Mouse (Mus musculus) ES-CJ7 (cell line): ENCODE measurements at regions not wholly inside any gene's neighbourhood (a gene's known extent, or its start where the extent isn't known, plus 50 kb on each side); places are given as distances from the start of the nearest gene placed in this dataset.

Source experiments
- DNase-seq: peaks from one replicate; pipeline ENCODE4 v3.0.0; 2011; ENCODE audit warnings: low read depth, low spot score

DNA sequence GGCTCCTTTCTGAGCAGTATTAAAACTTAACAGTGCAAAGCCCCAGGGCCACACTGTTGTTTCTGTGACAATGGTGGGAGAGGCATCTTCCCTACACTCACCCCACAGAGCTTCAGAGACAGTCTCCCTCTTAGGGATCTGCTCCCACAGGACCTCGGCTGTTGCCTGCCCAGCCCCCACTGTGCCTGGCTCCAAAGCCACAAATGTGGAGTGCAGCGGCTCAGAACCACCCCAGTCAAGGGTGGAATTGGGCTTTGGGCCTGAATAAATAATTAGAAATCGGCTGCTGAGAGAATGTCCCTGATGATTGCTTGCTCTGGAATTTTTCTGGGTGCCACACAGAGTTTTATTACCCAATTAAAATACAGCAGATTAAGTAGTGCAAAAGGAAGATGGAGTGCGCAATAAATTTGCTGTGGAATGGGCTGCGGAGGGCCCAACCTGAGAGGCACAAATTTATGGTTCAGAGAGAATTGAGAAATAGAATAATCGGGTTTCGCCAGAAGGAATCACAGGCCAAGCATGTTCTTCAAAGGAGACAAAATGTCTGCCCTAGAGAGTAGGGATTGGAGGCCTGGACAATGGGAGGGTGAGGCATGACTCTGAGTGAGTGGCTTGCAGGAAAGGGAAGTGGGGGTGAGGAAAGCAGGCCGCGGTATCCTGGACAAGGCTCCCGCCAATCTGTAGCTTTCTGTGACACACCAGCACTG, 56.4 kb downstream of the Cd24a start:
- DNase-seq = no peak

DNA sequence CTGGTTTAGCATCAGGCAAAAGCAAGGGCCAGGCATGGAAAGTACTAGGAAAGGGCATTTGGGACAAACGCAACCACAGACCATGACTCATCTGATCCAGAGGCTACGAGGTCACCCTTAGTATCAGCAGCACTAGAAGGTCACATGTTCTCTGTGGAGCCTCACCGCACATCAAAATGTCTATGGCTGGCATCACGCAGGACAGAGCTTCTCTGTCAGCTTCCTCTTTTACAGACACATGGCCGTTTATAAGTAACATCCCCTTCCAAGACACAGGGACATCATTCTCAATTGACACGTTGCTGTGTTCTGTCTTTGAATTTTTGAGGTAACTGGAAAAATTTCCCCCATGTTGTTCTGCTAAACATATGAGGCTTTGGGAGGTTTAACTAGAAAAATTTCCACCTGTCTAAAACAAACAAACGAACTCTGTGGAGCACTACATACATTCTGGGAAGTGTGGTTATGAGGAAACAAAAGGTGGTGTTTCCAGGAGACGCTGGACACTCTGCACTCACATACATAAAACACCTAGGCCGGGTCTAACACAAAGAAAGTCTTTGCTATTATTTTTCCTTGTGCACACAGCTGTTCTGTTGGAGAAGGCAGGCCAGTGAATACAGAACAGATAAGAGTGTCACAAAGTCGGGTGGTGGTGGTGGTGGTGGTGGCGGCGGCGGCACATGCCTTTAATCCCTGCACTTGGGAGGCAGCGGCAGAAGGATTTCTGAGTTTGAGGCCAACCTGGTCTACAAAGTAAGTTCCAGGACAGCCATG, 63.3 kb downstream of the Cd24a start:
- DNase-seq = no peak

GRCm38 (mm10) chr10:43646326-43646725, 68.2 kb downstream of the Cd24a start:
- no peak for DNase-seq

DNA sequence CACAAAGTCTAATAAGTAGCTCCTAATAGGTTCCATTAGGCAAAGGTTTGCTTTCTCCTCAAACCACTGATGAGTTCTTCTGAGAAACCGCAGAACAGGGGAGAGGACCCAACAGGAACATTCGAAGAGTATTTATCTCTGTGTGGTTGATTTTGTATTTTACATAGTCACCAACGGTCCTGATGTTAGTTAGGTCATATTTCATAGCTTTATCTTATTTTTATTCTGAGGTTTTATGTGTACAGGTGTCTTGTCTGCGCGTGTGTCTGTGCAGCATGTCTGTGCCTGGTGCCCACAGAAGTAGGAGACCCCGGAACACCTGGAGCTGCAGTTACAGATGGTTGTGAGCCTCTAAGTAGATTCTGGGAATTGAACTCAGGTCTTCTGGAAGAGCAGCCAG, 68.9 kb downstream of the Cd24a start:
- DNase-seq = no peak

GRCm38 (mm10) chr10:43648186-43648585, 70.1 kb downstream of the Cd24a start:
- no peak for DNase-seq

DNA sequence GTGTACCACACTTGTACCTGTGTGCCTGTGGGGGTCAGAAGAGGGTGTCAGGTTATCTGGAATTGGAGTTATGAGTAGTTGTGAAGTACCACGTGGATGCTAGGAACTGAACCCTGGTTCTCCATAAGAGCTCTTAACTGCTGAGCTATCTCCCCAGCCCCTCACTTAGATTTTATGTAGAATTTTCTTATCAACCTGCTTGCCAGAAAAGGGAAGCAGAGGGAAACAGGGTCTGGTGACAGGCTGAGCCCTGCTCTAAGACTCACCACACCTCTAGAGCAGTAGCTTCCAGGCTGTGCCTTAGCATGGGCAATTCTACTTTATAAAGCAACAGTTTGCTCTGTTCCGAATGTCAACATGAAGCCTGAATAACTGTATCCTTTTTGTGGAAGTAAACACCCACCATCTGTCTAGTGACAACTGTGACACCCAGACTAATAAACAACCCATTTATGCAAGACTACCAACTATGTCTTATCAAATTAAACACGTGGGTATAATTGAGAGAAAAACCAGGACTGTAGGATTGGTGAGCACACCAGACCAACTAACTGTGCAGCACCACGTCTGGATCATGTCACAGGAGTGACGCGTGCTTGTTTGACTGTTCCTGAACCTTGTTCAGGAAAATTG, 70.8 kb downstream of the Cd24a start:
- no peak for DNase-seq

- no peak for DNase-seq
Measured at GRCm38 (mm10) chr10:43650449-43650848, 72.4 kb downstream of the Cd24a start.

DNA sequence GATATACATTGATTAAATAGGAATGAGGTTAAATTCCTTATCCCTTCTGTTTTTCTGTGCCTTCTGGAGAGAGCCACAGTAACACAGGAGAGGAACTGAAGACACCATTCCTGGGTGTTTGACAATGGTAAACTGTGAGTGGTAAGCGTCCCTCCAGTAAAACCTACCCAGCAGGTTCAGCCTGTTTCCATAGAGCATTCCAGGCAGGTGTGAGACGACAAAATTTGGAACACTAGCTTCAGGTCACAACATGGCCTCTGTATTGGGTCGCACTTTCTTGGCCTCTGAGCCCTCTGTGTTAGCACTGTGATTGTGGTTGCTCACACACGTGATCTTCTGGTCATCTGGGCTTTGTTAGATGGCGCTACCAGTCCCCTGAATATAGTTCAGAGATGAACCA, 73.4 kb downstream of the Cd24a start:
- no peak for DNase-seq

DNA sequence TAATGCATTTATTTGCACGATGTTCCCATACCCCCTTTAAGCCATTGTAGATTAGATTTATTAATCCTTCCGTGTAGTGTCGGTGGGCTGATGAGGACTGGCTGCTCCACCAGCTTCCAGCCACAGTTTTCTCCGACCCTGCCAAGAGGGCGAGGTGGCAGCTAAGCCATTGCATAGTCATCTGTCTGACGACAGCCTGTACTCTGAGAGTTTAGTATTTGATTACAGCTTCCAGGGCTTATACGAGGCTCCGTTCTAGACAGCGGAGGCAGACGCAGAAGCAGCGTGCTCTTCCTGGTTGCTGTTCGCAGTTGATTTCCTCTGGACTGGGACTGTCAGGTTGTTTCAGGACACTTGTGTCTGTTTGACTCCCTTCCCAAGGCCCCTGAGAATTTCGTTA, 73.8 kb downstream of the Cd24a start:
- no peak for DNase-seq

- DNase-seq = no peak
Measured at GRCm38 (mm10) chr10:43655082-43655671, 77.1 kb downstream of the Cd24a start.

- DNase-seq = no peak
Measured at GRCm38 (mm10) chr10:43655680-43656079, 77.6 kb downstream of the Cd24a start.

GRCm38 (mm10) chr10:43656207-43656606, 78.1 kb downstream of the Cd24a start:
- no peak for DNase-seq

DNA sequence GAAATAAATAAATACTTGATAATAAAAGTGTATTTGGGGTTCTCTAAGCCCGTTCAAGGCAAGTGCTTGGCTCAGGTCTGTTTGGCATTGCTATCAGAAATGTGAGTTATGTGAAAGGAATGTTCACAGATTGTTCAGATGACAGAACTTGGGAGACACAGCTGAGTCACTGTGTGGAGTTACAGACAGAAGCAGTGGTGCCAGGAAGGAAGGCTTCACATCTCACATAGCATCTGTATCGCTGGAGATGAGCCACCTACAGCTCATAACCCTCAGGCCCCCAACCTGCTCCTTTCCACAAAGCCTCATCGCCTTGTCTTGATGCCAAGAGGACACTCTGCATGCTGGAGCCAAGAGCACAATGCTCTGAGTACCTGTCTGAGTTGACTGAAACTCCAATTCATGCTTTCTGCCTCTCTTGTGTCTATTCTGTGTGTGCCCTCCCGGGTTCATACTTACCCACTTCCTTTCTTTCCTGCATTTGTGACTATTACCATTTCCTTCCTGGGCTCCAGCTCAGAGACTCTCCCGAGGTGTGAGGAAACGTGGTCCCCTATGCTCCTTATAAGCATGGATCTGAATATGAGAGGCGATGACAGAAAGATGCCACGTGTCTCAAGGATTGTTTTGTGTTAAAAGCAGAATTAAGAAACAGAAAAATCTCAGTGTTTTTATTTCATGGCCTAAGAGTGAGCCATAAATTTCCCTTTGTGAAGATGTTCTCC, 79.6 kb downstream of the Cd24a start:
- DNase-seq = no peak

DNA sequence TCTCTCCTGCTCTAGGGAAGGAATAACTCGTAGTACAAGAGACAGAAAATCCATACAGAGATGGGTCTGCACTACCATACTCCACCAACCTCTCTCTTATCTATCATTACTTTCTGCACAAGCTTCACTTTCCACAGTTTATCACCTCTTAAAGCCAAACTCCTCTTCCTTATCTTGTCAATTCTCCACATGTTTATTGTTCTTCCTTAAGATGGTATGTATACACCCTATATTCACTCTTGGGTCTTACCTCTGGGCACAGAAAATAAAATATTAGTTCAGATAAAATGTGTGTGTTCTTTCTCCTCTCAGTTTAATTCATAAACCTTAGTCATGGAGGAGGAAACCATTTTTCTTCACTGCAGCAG, 80.1 kb downstream of the Cd24a start:
- no peak for DNase-seq

DNA sequence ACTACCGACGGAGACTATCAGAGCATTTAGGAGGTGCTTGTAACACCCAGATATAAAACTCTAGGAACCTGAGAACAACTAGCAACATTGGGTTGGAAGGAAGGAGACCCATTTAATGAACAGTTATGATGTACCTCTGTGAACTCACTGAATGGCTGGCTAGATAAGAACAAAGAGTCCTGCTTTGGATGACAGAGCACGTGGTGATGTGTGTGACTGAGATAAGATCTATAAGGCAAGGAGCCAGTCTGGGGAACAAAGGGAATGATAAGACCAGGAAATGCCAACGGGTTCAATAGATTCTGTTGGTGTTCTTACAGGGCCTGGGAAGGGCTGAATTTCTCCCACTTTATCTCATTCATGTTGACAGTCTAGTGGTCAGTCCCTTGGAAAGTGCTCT, 86.8 kb downstream of the Cd24a start:
- DNase-seq = no peak

DNA sequence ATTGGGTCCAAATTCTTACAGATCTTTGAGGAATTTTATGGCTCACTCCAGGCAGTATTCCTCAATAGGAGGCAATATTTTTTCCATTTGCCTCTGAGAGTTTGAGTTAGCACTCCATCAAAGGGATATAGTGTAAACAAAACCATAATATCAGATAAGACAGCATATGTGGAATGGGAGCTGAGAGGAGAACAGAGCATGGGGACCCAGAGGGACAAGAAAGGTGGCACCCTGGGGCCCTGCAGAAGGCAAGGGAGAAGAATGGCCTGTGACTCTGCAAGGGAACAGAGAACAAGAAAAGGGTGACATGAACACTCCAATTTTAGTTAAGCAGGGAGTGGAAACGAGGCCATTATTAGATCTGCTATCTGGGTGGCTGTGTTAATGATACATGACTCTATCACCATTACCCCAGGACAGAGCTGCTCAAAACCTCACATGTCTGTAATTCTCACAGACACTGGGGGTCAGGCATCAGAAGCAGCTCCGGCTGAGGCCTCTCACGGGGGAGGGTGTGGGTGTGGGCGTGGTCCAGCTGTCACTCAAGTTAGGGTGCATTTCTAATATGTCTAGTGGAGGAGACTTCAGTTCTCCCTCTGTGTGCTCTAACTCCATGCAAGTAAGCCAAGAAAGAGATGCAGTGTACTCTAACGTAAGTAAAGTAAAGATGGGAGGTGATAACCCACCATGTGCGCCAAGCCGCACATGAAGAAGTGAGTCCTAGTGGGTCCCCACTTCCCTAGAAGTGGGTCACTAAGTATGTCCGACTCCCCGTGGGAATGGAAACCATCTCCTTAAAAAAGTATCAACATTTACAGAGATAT, 88.4 kb downstream of the Cd24a start:
- DNase-seq = no peak

DNA sequence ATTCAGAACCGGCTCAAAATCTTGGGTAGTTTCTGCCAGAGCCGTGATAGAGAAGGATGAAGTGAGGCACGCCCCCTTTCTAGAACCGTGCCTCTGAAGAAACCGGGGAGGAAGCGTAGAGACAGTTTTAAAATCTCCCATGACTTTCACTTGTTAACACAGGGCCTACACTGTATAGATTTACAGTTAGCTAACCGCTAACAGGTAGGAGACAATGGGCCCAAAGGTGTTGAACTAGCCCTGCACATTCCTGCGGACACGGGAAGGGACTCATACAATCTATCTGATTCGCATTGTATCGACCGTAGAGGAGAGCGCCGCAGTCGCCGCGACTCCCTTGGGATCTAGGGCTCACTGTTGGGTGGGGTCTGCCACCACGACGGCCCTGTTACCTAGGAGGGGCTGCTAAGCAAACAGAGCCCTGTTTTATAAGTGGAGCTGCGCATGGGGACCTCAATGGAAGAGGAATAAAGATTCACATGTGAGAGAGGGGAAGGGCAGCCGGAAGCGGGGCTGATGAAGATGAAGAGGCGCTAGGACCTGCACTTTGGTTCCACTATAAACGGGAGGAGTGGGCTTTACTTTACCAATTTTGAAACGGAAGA, 89.1 kb downstream of the Cd24a start:
- DNase-seq = no peak

GRCm38 (mm10) chr10:43667732-43668247, 89.7 kb downstream of the Cd24a start:
- no peak for DNase-seq

- DNase-seq = no peak
Measured at GRCm38 (mm10) chr10:43669471-43669870, 91.4 kb downstream of the Cd24a start.

- no peak for DNase-seq
Measured at GRCm38 (mm10) chr10:43670745-43671144, 92.7 kb downstream of the Cd24a start.
